Comparison of ENCODE assay signal across 14 mouse cellular contexts in the genomic region with DNA sequence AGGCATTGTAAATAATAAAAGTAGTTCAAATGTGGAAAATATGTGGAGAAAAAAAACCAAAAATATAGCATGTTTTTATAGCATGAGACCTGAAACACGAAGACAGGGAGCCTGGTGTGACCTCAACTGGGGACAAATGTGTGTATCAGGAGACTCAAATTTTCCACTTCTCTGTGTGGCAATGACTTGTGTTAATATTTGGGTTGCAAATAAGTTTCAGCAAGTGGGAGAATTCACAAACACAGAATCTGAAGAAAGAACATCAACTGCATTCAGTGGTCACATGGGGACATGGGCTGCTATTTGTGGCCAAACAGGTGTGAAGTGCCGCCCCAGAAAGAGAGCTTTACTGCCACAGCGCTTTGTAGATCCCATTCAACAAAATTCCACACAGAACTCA.
"Had no signal": no experiment of that assay in that cellular context is flagged by ENCODE, and none has a peak within 500 bp of the region (broad histone marks: within the 10 kb centered on the region; RNA-seq: fewer than 3 reads in every experiment).

No protein-coding gene starts in this region.

- H3K4me1 ChIP-seq: lung, embryonic 15.5 days; midbrain, embryonic 13.5 days; midbrain, embryonic 15.5 days; neural tube, embryonic 12.5 days had no signal

- H3K36me3 ChIP-seq: lung, embryonic 15.5 days; midbrain, embryonic 13.5 days; midbrain, embryonic 15.5 days; neural tube, embryonic 12.5 days had no signal

- H3K9ac ChIP-seq: lung, embryonic 15.5 days; midbrain, embryonic 13.5 days; midbrain, embryonic 15.5 days; neural tube, embryonic 12.5 days had no signal

- DNase-seq: lung, adult 2 months; lung, postnatal 14 days; lung, postnatal 36 days; right cerebral cortex, postnatal 14 days; thymus, adult 18-20 months; thymus, postnatal 14 days; thymus, postnatal 36 days had no signal

- H3K27me3 ChIP-seq: lung, embryonic 15.5 days; megakaryocyte, embryonic 14.5 days; midbrain, embryonic 13.5 days; midbrain, embryonic 15.5 days; neural tube, embryonic 12.5 days had no signal

- H3K4me3 ChIP-seq: lung, embryonic 15.5 days; megakaryocyte, embryonic 14.5 days; midbrain, embryonic 13.5 days; midbrain, embryonic 15.5 days; neural tube, embryonic 12.5 days had no signal

- ATAC-seq: lung, postnatal 0 days; midbrain, embryonic 13.5 days; midbrain, embryonic 15.5 days had no signal

- H3K27ac ChIP-seq: lung, embryonic 15.5 days; macrophage; midbrain, embryonic 13.5 days; midbrain, embryonic 15.5 days; neural tube, embryonic 12.5 days had no signal
